Mouse (Mus musculus) forelimb bud, embryonic 11.5 days (tissue): Measurements from ENCODE around the gene Zmiz1.

ENCODE experiments used
- DNase-seq: peaks from one replicate; pipeline ENCODE4 v3.0.0-alpha.2; 2012; ENCODE audit warnings: low read depth, low spot score

The Zmiz1 gene

DNA sequence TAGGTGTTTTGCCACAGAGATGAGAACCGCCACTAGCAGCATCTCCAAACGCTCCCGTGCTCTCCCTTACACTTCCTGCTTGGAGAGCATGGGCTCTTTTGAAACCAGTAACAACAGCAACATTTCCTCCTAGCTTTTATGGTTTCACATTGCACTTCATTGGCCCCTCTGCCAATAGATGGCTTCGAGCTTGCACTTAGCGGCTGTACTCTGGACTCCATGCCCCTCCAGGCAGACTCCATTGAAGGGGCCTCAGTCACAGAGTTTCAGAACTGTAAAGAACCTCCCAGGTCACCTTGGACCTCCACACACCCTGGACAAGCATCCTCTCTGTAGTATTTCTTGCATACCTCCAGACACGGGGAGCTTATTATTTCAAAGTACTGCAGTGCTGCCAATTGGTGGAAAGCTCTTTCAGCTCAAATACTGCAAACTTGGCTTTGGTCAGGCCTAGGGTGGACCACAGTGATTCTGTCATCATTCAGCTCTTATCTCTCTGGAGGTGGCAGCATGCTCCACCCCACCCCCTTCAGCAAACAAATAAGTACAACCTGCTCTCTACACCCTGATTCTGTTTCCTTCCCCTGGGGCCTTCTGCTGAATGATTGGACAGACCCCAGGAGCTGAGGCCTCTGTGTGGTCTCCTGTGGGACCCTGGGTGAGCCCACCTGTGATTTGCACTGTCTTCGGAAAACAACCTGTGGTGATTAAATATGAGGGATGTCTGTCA, 227.4 kb downstream of the Zmiz1 start:
- DNase-seq = no peak

DNA sequence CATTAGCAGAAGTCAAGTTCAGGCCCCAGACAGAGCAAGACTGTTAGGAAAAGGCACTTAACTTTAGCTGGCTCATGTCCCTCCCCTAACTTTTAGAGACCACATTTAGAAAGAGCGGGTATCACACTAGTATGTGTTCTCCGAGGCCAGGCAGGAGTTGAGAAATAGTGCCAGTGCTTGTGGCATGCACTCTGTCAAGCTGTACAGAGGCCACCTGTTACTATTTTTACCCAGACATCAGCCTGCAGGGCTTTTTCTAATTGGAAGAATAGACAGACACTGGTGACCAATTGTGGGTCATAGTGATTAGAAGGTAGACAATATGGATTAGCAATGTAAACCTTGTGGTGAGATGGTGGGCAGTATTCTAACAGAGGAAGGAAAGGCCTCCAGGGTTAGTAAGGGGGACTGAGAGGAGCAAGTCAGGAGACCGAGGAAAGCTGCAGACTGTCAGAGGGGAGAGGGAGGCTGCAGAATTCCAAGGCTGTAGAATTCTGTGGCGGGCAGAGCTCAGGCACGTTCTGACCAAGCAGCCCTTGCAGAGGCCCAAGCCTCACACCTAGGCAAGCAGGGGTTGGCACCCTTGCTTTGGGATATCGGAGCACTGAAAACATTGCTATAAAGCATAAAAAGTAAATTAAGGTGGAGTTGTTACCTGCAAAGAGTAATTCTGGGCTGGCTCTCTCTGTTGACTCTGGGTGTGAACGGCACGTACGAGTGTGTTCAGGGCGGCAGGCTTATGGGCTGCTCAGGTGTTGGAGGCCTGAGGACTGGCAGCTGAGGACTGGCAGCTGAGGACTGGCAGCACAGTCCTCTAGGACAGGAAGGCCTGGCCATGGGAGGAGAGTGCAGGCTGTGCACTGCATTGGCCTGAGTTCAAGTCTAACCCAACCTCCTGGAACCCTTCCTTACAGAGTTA, 228.3 kb downstream of the Zmiz1 start:
- no peak for DNase-seq

DNA sequence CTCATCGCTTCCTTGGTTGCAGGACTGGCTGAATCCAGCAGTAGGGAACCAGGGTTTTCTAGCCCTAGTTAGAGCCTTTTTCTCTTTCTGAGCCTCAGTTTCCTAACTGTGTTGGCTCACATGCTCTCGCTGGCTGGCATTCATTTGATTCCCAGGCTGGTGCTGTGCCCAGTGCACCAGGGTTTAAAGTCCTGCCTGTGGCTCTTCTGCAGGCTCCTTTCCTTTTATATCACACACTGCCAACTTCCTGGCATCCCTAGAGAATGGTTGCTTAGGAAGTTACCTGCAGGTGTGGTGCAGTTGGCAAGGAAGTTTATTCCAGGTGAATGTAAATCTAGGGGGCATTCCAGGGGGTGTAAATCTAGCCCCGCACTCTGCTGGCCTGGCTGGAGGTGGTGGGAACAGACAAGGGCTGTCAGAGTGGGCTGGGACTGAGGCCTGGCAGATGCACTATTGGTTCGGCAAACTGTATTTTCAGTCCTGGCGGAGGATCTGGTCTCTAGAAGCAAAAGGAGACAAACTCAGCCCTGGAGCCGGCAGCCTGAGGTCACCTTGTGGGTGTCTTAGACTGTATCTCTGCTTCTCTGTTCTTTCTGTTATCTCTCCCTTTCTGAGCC, 234.4 kb downstream of the Zmiz1 start:
- no peak for DNase-seq

DNA sequence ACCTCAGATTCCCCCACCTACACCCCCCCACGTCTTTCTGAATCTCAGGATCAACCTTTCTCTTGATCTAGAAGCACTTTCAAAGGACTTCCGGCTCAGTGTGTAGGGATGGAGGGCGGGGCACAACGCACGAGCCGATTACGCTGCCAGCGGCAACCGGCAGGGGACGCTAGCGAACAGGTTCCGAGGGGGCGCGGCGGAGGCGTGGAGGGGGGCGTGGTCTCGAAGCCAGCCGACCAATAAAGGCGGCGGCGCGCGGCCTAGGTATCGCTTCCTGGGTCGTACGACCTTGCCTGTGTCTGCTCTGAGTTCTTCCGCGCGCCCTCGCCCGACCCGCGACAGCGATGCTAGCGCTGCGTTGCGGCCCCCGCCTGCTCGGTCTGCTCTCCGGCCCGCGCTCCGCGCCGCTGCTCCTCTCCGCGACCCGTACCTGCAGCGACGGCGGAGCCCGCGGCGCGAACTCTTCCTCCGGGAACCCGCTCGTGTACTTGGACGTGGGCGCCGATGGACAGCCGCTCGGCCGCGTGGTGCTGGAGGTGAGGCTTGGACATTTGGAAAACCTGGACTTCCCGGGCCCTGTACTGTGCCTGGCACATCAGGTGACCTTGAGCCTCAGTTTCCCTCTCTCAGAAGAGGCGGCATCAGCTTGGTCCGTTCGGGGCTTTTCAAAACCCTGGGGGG, 235.0 kb downstream of the Zmiz1 start, which contains the start of gene Ppif:
Gene Ppif, plus strand, starts transcription at position 267 of the 681 bp plus-strand sequence.
- DNase-seq = peak; percentile 93

DNA sequence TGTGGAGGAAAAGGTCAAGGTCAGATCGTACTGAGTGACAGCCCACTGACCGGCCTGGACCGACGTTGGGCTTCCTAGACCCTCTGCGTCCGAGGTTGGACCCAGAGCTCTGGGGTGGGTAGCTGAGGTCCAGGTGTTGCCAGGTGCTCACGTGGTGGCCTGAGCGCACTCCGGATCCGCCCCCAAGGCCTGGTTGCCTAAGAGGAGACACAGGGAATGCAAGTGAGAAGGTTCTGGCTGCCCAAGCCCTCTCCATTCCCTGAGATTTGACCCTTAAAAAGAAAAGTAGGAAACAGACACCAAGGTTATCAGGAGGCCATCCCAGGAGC, 235.5 kb downstream of the Zmiz1 start:
- no peak for DNase-seq

DNA sequence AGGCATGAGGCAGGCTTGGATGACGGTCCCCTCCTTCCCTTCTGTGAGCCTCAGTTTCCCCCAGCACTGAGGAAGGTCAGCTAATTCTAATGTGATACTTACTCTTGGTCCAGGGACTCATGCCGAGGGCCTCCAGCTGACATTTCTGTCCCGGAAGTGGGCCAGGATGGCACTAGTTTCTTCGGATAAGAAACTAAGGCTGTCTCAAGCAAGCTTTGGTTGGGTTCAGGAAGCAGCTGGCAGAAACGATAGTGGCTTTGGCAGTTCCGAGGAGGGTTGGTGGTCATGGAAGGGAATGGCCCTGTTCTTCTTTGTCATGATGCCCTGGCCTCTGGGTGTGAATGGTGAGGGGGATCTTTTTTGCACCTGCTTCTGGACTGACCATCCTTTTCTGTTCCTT, 236.1 kb downstream of the Zmiz1 start:
- DNase-seq = no peak

DNA sequence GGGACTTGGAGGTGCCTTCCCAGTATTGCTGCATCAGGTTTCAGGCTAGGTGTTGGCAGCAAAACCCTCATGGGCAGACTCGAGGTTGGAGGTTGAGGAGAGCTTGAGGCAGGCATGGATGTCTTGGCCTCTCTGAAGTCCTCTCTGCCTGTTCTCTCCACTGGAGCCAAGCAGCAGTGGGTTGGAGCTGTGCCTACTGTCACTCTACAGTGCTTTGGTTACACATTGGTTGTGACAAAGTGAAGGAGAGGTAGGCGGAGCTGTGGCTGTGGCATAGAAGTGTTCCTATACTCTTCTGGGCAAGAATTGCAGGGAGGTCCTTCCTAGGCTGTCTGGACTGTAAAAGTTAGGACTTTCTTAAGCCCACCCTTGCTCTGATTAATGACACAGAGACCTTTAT, 237.4 kb downstream of the Zmiz1 start:
- DNase-seq = no peak

DNA sequence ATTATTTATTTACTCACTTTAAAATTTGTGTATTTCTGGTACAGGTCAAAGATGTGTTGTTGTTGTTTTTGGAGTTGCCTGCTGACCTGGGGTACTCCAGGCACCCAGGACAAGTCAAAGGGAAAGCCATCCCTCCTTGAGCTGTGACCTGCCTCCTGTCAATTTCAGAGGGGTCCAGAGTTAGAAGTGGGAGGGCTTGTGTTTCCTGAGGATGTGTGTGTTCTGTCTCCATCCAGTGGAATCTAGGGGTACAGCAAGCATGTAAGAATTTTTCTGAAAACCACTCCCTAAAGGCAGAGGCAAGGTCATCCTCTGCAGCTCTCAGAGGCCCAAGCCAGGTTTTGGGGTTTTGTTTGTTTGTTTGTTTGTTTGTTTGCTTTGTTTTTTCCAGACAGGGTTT, 243.0 kb downstream of the Zmiz1 start:
- DNase-seq = peak; percentile 71

DNA sequence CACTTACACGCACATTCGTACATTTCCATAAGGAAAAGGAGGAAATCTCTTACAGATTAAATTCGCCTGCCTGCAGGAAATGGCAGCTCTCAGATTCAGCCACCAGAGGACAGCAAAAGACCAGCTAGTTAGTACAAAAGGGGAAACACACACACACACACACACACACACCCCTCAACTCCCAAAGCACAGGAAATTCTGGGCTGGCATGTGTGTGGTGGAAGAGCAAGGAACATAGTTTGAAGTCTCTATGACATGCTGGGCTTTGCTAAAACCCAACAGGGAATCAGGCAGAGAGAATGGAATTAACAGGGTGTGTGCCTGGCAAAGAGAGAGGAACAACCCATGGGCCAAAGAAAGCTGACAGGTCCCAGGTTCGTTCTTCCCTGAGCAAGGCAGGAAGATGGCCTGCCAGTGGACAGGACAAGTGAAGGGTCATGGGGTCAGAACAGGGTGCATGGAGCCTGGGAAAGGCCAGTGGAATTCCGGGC, 248.8 kb downstream of the Zmiz1 start:
- DNase-seq = peak; percentile 64

DNA sequence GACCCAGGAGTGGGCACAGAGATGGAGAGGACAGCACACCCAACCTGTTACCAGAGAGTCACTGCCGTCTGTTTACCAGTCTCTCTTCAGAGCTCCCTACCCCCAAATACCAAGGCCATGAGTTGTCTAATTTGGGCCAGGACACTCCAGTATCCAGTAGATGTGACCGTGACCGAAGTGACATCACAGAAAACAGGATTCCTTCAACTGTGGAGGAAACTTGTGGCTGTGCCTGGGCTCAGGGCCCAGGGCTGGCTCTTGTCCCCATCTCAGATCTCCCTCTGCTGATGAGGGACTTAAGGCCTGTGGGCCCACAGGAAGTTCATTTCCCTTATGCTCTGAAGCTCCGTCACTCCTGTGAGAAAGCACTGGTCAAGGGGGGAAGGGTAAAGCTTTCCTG, 249.5 kb downstream of the Zmiz1 start:
- no peak for DNase-seq

DNA sequence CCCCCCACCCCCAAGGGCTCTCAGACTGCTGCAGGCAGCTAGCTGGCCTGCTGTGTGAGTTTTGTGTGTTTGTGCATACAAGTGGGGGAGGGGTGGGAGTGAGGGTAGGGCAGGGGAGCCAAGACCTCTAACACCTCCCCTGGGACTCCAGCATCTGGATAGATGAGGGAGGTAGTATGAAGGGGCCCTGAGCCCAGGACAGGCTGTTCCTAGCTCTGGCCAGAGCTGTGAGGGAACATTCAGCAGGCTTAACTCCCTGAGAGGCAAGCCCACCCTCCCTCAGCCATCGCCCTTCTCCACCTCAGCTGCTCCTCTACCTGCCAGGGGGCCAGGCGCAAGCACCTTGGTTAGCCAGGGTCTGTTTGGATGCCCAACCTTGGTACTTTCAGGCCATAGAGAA, 249.9 kb downstream of the Zmiz1 start:
- no peak for DNase-seq

DNA sequence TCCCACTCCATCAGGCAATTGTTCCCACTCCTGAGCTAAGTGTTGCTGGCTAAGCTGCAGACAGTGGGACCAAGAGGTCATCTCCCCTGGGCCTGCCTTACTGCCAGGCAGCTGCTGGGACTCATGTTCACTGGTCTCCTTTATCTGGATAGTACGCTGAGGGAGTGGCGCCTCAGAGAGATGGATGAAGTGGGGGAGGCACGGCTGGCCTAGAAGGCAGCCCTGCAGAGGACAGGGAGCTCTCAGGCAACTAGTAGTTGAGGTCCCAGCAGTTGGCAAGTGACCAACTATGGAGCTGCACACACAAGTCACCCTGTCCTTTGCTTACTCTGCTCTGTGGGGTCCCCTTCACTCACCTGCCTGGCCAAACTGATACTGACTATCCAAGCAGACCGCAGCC, 251.1 kb downstream of the Zmiz1 start:
- DNase-seq = no peak

DNA sequence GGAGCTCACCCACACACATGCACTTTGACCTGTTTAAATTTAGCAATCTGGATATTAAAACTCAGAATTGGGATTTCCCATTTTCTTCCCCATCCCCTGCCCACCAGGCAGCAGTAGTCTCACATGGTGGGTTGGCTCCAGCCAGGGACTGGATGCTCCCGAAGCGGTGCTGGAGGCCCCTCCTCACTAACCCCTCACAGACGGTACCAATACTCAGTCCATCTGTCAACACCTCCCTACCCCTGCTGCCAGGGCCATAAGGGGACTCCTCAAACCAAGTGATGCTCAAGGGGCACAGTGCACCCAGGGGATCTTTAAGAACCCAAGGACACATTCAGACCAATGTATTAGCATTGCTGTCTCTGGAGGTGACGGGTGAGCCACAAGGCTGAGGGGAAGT, 251.7 kb downstream of the Zmiz1 start:
- DNase-seq = no peak

DNA sequence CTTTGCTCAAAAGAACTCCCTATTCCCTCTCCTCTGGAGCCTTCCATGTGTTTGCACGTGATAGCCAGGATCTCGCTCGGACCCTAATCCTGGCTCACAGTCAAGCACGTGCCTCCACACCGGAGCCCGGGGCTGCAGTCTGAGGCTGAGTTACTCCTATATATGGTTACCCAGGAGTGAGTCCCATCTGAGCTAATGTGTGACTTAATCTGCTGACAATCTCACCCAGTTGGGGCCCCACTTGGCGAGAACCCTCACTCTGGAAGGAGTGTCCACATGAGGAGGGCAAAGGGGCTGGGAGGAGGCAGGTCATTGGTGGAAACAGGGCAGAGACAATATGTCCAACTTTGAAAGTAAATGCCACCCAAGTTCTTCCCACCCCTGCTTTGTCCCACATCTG, 252.2 kb downstream of the Zmiz1 start:
- no peak for DNase-seq

DNA sequence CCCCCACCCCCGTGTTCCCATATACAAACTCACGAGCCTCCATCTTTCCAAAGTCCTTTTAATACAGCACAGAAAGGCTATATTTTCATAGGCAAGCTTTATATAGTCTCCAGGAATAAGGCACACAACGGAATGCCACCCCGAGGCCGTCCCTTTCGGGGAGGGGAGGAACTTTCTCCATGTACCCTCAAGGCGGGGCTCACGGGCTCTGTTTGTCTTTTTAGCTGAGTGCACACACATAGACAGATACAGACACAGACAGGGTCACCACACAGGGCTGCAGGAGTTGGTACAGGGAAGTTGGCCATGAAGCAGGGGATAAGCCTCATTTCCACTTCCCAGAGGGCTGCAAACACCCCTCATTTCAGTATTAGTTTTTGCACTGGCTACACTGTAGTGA, 252.6 kb downstream of the Zmiz1 start:
- DNase-seq = no peak

DNA sequence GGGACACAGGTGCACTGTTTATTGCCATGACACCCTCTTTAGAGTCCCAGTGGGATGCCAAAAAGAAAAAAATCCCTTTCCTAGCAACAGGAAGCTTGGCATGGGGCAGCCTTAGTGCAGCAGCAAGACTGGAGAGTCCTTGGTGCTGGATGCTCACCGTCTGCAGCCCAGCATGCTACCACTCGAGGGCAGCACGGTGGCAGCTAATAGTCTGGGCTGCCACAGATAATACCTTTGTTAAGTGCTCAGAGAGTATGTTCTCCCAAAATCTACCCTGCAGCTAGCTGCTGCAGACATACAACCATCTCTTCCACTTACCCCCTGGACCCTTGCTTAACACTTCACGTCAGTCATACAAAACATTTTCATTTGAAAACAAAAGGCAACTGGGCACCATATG, 254.5 kb downstream of the Zmiz1 start:
- DNase-seq = no peak
